Mouse (Mus musculus) limb, embryonic 12.5 days (tissue): ENCODE results near the gene Hpn. TPM values are rescaled to one million over a fixed set of nuclear protein-coding genes. Genes with fewer than 3 reads are reported as not detected.

Experiments
- ATAC-seq: fragments of 200-750 bp; cut with Nextera tagmentation; 2 replicates; pipeline ENCODE4 v1.8.0; 2017; ENCODE audit warnings: low read depth, moderate TSS enrichment; ENCODE audit not compliant: insufficient number of reproducible peaks, insufficient read depth, low FRiP score, low TSS enrichment
- H3K27ac ChIP-seq: fragments of 300-500 bp; sonication (generic); 2 replicates; pipeline ENCODE4 v1.5.1; 2016; ENCODE audit warnings: mild to moderate bottlenecking, moderate library complexity
- H3K27me3 ChIP-seq: fragments of 300-500 bp; sonication (generic); 2 replicates; pipeline ENCODE4 v1.6.1; 2016; ENCODE audit warnings: mild to moderate bottlenecking, moderate library complexity
- H3K36me3 ChIP-seq: fragments of 300-500 bp; sonication (generic); 2 replicates; pipeline ENCODE4 v1.6.1; 2016; ENCODE audit warnings: mild to moderate bottlenecking, moderate library complexity
- H3K4me1 ChIP-seq: fragments of 300-500 bp; sonication (generic); replicated peaks from 2 replicates; pipeline ENCODE4 v1.6.1; 2016
- H3K4me2 ChIP-seq: fragments of 300-500 bp; sonication (generic); 2 replicates; pipeline ENCODE4 v1.6.1; 2016; ENCODE audit warnings: mild to moderate bottlenecking, moderate library complexity
- H3K4me3 ChIP-seq: fragments of 300-500 bp; sonication (generic); replicated peaks from 2 replicates; pipeline ENCODE4 v1.5.1; 2016; ENCODE audit warnings: mild to moderate bottlenecking
- H3K9ac ChIP-seq: fragments of 300-500 bp; sonication (generic); replicated peaks from 2 replicates; pipeline ENCODE4 v1.6.1; 2016; ENCODE audit warnings: mild to moderate bottlenecking, moderate library complexity
- H3K9me3 ChIP-seq: fragments of 300-500 bp; sonication (generic); 2 replicates; pipeline ENCODE4 v1.6.1; 2016; ENCODE audit warnings: mild to moderate bottlenecking, moderate library complexity
- WGBS: fragments of 180-500 bp; shearing (Covaris S2); methylation state at CpG from one replicate; pipeline ENCODE4 v1.1.7; 2016; 5-methylcytosine and 5-hydroxymethylcytosine counted together
- polyA plus RNA-seq: library from polyadenylated mRNA; unstranded; fragments of >200 nt; fragmentation: Nextera tagmentation; extraction: Ambion mirVana; gene quantifications from 2 replicates; pipeline ENCODE4 v1.2.1, GENCODE M21; 2016

The Hpn gene
- polyA plus RNA-seq, 1 experiment from 2014 or later: 3.6 TPM

GRCm38 (mm10) chr7:31077885-31078445 lies 37.1 kb downstream of the Hpn start:
- Histone ChIP-seq H3K9ac (no peak overlapping the region), H3K27me3 (no peaks in the 10 kb centered on the region), H3K4me1 (peaks cover 20% of the 10 kb centered on the region), H3K27ac (peak overlapping the region; percentile 62), H3K9me3 (peaks cover 2% of the 10 kb centered on the region; the same call in 1 of the 2 replicates), H3K36me3 (no peaks in the 10 kb centered on the region), H3K4me3 (no peak overlapping the region), H3K4me2 (no peak overlapping the region)
- peak; percentile 34; the same call in 1 of the 2 replicates for ATAC-seq
- 53% methylated on average over 5 of the region's 5 CpGs for WGBS

GRCm38 (mm10) chr7:31077470-31077869 lies 37.6 kb downstream of the Hpn start:
- Histone ChIP-seq H3K27ac (peak overlapping the region; percentile 62), H3K4me2 (no peak overlapping the region), H3K4me3 (no peak overlapping the region)

GRCm38 (mm10) chr7:31076492-31076891 lies 38.6 kb downstream of the Hpn start, which contains the start of gene Fxyd3:
Gene Fxyd3 (minus strand): TSS chr7:31076704.
- peaks cover 23% of the 10 kb centered on the region for H3K4me1 ChIP-seq
- H3K27ac ChIP-seq: peak within 1 kb of the TSS; percentile 62; the same call in 1 of the 2 replicates
- no peak for ATAC-seq
- no peaks in the 10 kb centered on the region for H3K36me3 ChIP-seq
- H3K9ac ChIP-seq: no peak within 1 kb of the TSS
- H3K9me3 ChIP-seq: peaks cover 2% of the 10 kb centered on the region; the same call in 1 of the 2 replicates
- H3K4me3 ChIP-seq: no peak within 1 kb of the TSS
- H3K4me2 ChIP-seq: peak within 1 kb of the TSS; percentile 10
- no peaks in the 10 kb centered on the region for H3K27me3 ChIP-seq
- WGBS: 40% methylated on average over 5 of the region's 5 CpGs

More at GRCm38 (mm10) chr7:31077470-31077869, 37.6 kb downstream of the Hpn start:
- 51% methylated on average over 6 of the region's 6 CpGs for WGBS
- H3K9me3 ChIP-seq: peaks cover 2% of the 10 kb centered on the region; the same call in 1 of the 2 replicates
- H3K27me3 ChIP-seq: no peaks in the 10 kb centered on the region
- peak; percentile 52; the same call in 1 of the 2 replicates for ATAC-seq
- H3K4me1 ChIP-seq: peaks cover 18% of the 10 kb centered on the region
- H3K36me3 ChIP-seq: no peaks in the 10 kb centered on the region
- H3K9ac ChIP-seq: no peak overlapping the region

GRCm38 (mm10) chr7:31074713-31075069 lies 40.4 kb downstream of the Hpn start:
- Histone ChIP-seq H3K27me3 (no peaks in the 10 kb centered on the region), H3K9me3 (no peaks in the 10 kb centered on the region), H3K4me3 (no peak overlapping the region), H3K4me2 (no peak overlapping the region), H3K9ac (no peak overlapping the region), H3K36me3 (no peaks in the 10 kb centered on the region), H3K27ac (no peak overlapping the region), H3K4me1 (peaks cover 23% of the 10 kb centered on the region)
- WGBS: 69% methylated on average over 5 of the region's 5 CpGs
- ATAC-seq: no peak

- no peak overlapping the region for H3K27ac ChIP-seq
Observed at GRCm38 (mm10) chr7:31074061-31074712, 40.9 kb downstream of the Hpn start.

GRCm38 (mm10) chr7:31073546-31073945 lies 41.5 kb downstream of the Hpn start:
- Histone ChIP-seq H3K9me3 (no peaks in the 10 kb centered on the region), H3K27me3 (no peaks in the 10 kb centered on the region), H3K4me1 (peaks cover 23% of the 10 kb centered on the region), H3K4me2 (no peak overlapping the region), H3K36me3 (no peaks in the 10 kb centered on the region), H3K9ac (no peak overlapping the region), H3K4me3 (no peak overlapping the region), H3K27ac (no peak overlapping the region)
- no peak for ATAC-seq

More at GRCm38 (mm10) chr7:31074061-31074712, 40.9 kb downstream of the Hpn start:
- Histone ChIP-seq H3K4me3 (no peak overlapping the region), H3K27me3 (no peaks in the 10 kb centered on the region), H3K4me1 (peaks cover 23% of the 10 kb centered on the region), H3K36me3 (no peaks in the 10 kb centered on the region), H3K9me3 (no peaks in the 10 kb centered on the region), H3K4me2 (no peak overlapping the region), H3K9ac (no peak overlapping the region)
- 51% methylated on average over 7 of the region's 7 CpGs for WGBS
- no peak for ATAC-seq

- H3K36me3 ChIP-seq: no peaks in the 10 kb centered on the region
- H3K4me2 ChIP-seq: no peak overlapping the region
- peaks cover 27% of the 10 kb centered on the region for H3K4me1 ChIP-seq
- H3K9me3 ChIP-seq: no peaks in the 10 kb centered on the region
- no peak overlapping the region for H3K27ac ChIP-seq
- 21% methylated on average over 9 of the region's 9 CpGs for WGBS
- no peak for ATAC-seq
- no peaks in the 10 kb centered on the region for H3K27me3 ChIP-seq
- H3K9ac ChIP-seq: no peak overlapping the region
- H3K4me3 ChIP-seq: no peak overlapping the region
Observed at GRCm38 (mm10) chr7:31072326-31072725, 42.8 kb downstream of the Hpn start.

GRCm38 (mm10) chr7:31070324-31070723 lies 44.8 kb downstream of the Hpn start:
- no peaks in the 10 kb centered on the region for H3K27me3 ChIP-seq
- H3K4me3 ChIP-seq: no peak overlapping the region
- H3K4me1 ChIP-seq: peaks cover 22% of the 10 kb centered on the region
- no peaks in the 10 kb centered on the region for H3K36me3 ChIP-seq
- H3K9ac ChIP-seq: no peak overlapping the region
- no peak overlapping the region for H3K27ac ChIP-seq
- ATAC-seq: no peak
- WGBS: 81% methylated on average over 6 of the region's 6 CpGs
- H3K9me3 ChIP-seq: no peaks in the 10 kb centered on the region
- H3K4me2 ChIP-seq: no peak overlapping the region

GRCm38 (mm10) chr7:31069491-31069890 lies 45.6 kb downstream of the Hpn start:
- no peak overlapping the region for H3K4me2 ChIP-seq
- H3K27ac ChIP-seq: no peak overlapping the region
- no peaks in the 10 kb centered on the region for H3K9me3 ChIP-seq
- no peaks in the 10 kb centered on the region for H3K36me3 ChIP-seq
- H3K4me3 ChIP-seq: no peak overlapping the region
- H3K9ac ChIP-seq: no peak overlapping the region
- ATAC-seq: no peak
- H3K27me3 ChIP-seq: no peaks in the 10 kb centered on the region
- H3K4me1 ChIP-seq: peaks cover 22% of the 10 kb centered on the region
- WGBS: 84% methylated on average over 14 of the region's 14 CpGs

- Histone ChIP-seq H3K9ac (no peak overlapping the region), H3K9me3 (no peaks in the 10 kb centered on the region), H3K36me3 (no peaks in the 10 kb centered on the region), H3K27ac (peak overlapping the region; percentile 43; the same call in 1 of the 2 replicates), H3K4me3 (no peak overlapping the region), H3K27me3 (no peaks in the 10 kb centered on the region), H3K4me1 (peaks cover 22% of the 10 kb centered on the region), H3K4me2 (no peak overlapping the region)
- ATAC-seq: peak; percentile 21; the same call in 1 of the 2 replicates
- 38% methylated on average over 5 of the region's 5 CpGs for WGBS
Observed at GRCm38 (mm10) chr7:31067836-31068235, 47.3 kb downstream of the Hpn start.

- ATAC-seq: no peak
- H3K9ac ChIP-seq: no peak overlapping the region
- peaks cover 17% of the 10 kb centered on the region for H3K4me1 ChIP-seq
- H3K4me2 ChIP-seq: no peak overlapping the region
- H3K9me3 ChIP-seq: no peaks in the 10 kb centered on the region
- no peak overlapping the region for H3K27ac ChIP-seq
- WGBS: 84% methylated on average over 12 of the region's 12 CpGs
- H3K27me3 ChIP-seq: no peaks in the 10 kb centered on the region
- no peaks in the 10 kb centered on the region for H3K36me3 ChIP-seq
- H3K4me3 ChIP-seq: no peak overlapping the region
Observed at GRCm38 (mm10) chr7:31063074-31063560, 52.0 kb downstream of the Hpn start.
